Mouse (Mus musculus): ENCODE results near the gene Colgalt2. TPM values are rescaled to one million over a fixed set of nuclear protein-coding genes. Genes with fewer than 3 reads are reported as not detected.
A peak's percentile ranks its signal among the peaks of the same experiment; 100 is the strongest.

Gene Colgalt2
- polyA plus RNA-seq, 1 experiment from 2014 or later: 1.7 TPM

GRCm38 (mm10) chr1:152456266-152456665 lies 56.6 kb downstream of the Colgalt2 start:
- Histone ChIP-seq H3K9ac (ENCODE audit: low read length) (no peak overlapping the region), H3K9me3 (ENCODE audit: control insufficient read depth, low read length) (no peaks in the 10 kb centered on the region), H3K4me2 (ENCODE audit: low read length) (no peak overlapping the region), H3K4me3 (ENCODE audit: low read depth, low read length) (no peak overlapping the region), H3K27ac (ENCODE audit: low read depth) (no peak overlapping the region), H3K27me3 (replicated peaks; ENCODE audit: control insufficient read depth, insufficient read depth, low read length) (no peaks in the 10 kb centered on the region), H3K36me3 (ENCODE audit: control insufficient read depth, insufficient read depth, low read length) (no peaks in the 10 kb centered on the region), H3K4me1 (replicated peaks; ENCODE audit: control insufficient read depth, insufficient read depth, low read length) (no peaks in the 10 kb centered on the region)
- WGBS: 66% methylated on average over 3 of the region's 3 CpGs
- DNase-seq (ENCODE audit: low spot score) (no peak), ATAC-seq (replicated peaks; ENCODE audit: low FRiP score, low TSS enrichment, low read depth) (no peak)

GRCm38 (mm10) chr1:152457596-152457995 lies 58.0 kb downstream of the Colgalt2 start:
- H3K27ac ChIP-seq (ENCODE audit: low read depth): no peak overlapping the region
- no peak overlapping the region for H3K9ac ChIP-seq (ENCODE audit: low read length)
- ATAC-seq (replicated peaks; ENCODE audit: low FRiP score, low TSS enrichment, low read depth) (no peak), DNase-seq (ENCODE audit: low spot score) (no peak)
- no peaks in the 10 kb centered on the region for H3K36me3 ChIP-seq (ENCODE audit: control insufficient read depth, insufficient read depth, low read length)
- H3K4me1 ChIP-seq (replicated peaks; ENCODE audit: control insufficient read depth, insufficient read depth, low read length): 0 out of 2 replicates have a peak, but pooled peaks cover 7% of the 10 kb centered on the region
- WGBS: 28% methylated on average over 5 of the region's 5 CpGs
- no peak overlapping the region for H3K4me2 ChIP-seq (ENCODE audit: low read length)
- no peak overlapping the region for H3K4me3 ChIP-seq (ENCODE audit: low read depth, low read length)
- no peaks in the 10 kb centered on the region for H3K9me3 ChIP-seq (ENCODE audit: control insufficient read depth, low read length)
- no peaks in the 10 kb centered on the region for H3K27me3 ChIP-seq (replicated peaks; ENCODE audit: control insufficient read depth, insufficient read depth, low read length)

- Histone ChIP-seq H3K27me3 (replicated peaks; ENCODE audit: control insufficient read depth, insufficient read depth, low read length) (no peaks in the 10 kb centered on the region), H3K36me3 (ENCODE audit: control insufficient read depth, insufficient read depth, low read length) (no peaks in the 10 kb centered on the region), H3K4me1 (replicated peaks; ENCODE audit: control insufficient read depth, insufficient read depth, low read length) (0 out of 2 replicates have a peak, but pooled peaks cover 7% of the 10 kb centered on the region), H3K4me3 (ENCODE audit: low read depth, low read length) (no peak overlapping the region), H3K9ac (ENCODE audit: low read length) (no peak overlapping the region), H3K27ac (ENCODE audit: low read depth) (no peak overlapping the region), H3K4me2 (ENCODE audit: low read length) (no peak overlapping the region), H3K9me3 (ENCODE audit: control insufficient read depth, low read length) (no peaks in the 10 kb centered on the region)
- ATAC-seq (replicated peaks; ENCODE audit: low FRiP score, low TSS enrichment, low read depth): no peak
- no peak for DNase-seq (ENCODE audit: low spot score)
- 91% methylated on average over 7 of the region's 7 CpGs for WGBS
Measured at GRCm38 (mm10) chr1:152458996-152459395, 59.4 kb downstream of the Colgalt2 start.

- no peak overlapping the region for H3K4me2 ChIP-seq (ENCODE audit: low read length)
- H3K36me3 ChIP-seq (ENCODE audit: control insufficient read depth, insufficient read depth, low read length): no peaks in the 10 kb centered on the region
- WGBS: 77% methylated on average over 3 of the region's 3 CpGs
- H3K9me3 ChIP-seq (ENCODE audit: control insufficient read depth, low read length): no peaks in the 10 kb centered on the region
- DNase-seq (ENCODE audit: low spot score) (no peak), ATAC-seq (replicated peaks; ENCODE audit: low FRiP score, low TSS enrichment, low read depth) (no peak)
- no peak overlapping the region for H3K9ac ChIP-seq (ENCODE audit: low read length)
- 0 out of 2 replicates have a peak, but pooled peaks cover 7% of the 10 kb centered on the region for H3K4me1 ChIP-seq (replicated peaks; ENCODE audit: control insufficient read depth, insufficient read depth, low read length)
- no peak overlapping the region for H3K4me3 ChIP-seq (ENCODE audit: low read depth, low read length)
- no peak overlapping the region for H3K27ac ChIP-seq (ENCODE audit: low read depth)
- H3K27me3 ChIP-seq (replicated peaks; ENCODE audit: control insufficient read depth, insufficient read depth, low read length): no peaks in the 10 kb centered on the region
Measured at GRCm38 (mm10) chr1:152460931-152461330, 61.3 kb downstream of the Colgalt2 start.

- DNase-seq (ENCODE audit: low spot score) (no peak), ATAC-seq (replicated peaks; ENCODE audit: low FRiP score, low TSS enrichment, low read depth) (no peak)
- H3K27ac ChIP-seq (ENCODE audit: low read depth): 0 out of 2 replicates have a peak overlapping the region, but pooled peaks have one; percentile 57
Measured at GRCm38 (mm10) chr1:152461814-152462213, 62.2 kb downstream of the Colgalt2 start.

GRCm38 (mm10) chr1:152462348-152462747 lies 62.7 kb downstream of the Colgalt2 start:
- 0 out of 2 replicates have a peak, but pooled peaks cover 7% of the 10 kb centered on the region for H3K4me1 ChIP-seq (replicated peaks; ENCODE audit: control insufficient read depth, insufficient read depth, low read length)
- H3K27me3 ChIP-seq (replicated peaks; ENCODE audit: control insufficient read depth, insufficient read depth, low read length): no peaks in the 10 kb centered on the region
- peak overlapping the region; percentile 57; the same call in 1 of the 2 replicates for H3K27ac ChIP-seq (ENCODE audit: low read depth)
- ATAC-seq (replicated peaks; ENCODE audit: low FRiP score, low TSS enrichment, low read depth) (no peak), DNase-seq (ENCODE audit: low spot score) (no peak)
- H3K9ac ChIP-seq (ENCODE audit: low read length): no peak overlapping the region
- H3K4me3 ChIP-seq (ENCODE audit: low read depth, low read length): no peak overlapping the region
- WGBS: 78% methylated on average over 7 of the region's 7 CpGs
- no peak overlapping the region for H3K4me2 ChIP-seq (ENCODE audit: low read length)
- no peaks in the 10 kb centered on the region for H3K9me3 ChIP-seq (ENCODE audit: control insufficient read depth, low read length)
- H3K36me3 ChIP-seq (ENCODE audit: control insufficient read depth, insufficient read depth, low read length): no peaks in the 10 kb centered on the region

More at GRCm38 (mm10) chr1:152461814-152462213, 62.2 kb downstream of the Colgalt2 start:
- H3K9me3 ChIP-seq (ENCODE audit: control insufficient read depth, low read length): no peaks in the 10 kb centered on the region
- H3K9ac ChIP-seq (ENCODE audit: low read length): no peak overlapping the region
- H3K4me2 ChIP-seq (ENCODE audit: low read length): no peak overlapping the region
- H3K27me3 ChIP-seq (replicated peaks; ENCODE audit: control insufficient read depth, insufficient read depth, low read length): no peaks in the 10 kb centered on the region
- H3K36me3 ChIP-seq (ENCODE audit: control insufficient read depth, insufficient read depth, low read length): no peaks in the 10 kb centered on the region
- 29% methylated on average over 3 of the region's 3 CpGs for WGBS
- 0 out of 2 replicates have a peak, but pooled peaks cover 7% of the 10 kb centered on the region for H3K4me1 ChIP-seq (replicated peaks; ENCODE audit: control insufficient read depth, insufficient read depth, low read length)
- H3K4me3 ChIP-seq (ENCODE audit: low read depth, low read length): no peak overlapping the region

- no peaks in the 10 kb centered on the region for H3K36me3 ChIP-seq (ENCODE audit: control insufficient read depth, insufficient read depth, low read length)
- ATAC-seq (replicated peaks; ENCODE audit: low FRiP score, low TSS enrichment, low read depth) (no peak), DNase-seq (ENCODE audit: low spot score) (no peak)
- H3K27ac ChIP-seq (ENCODE audit: low read depth): no peak overlapping the region
- H3K4me2 ChIP-seq (ENCODE audit: low read length): no peak overlapping the region
- H3K9me3 ChIP-seq (ENCODE audit: control insufficient read depth, low read length): no peaks in the 10 kb centered on the region
- 0 out of 2 replicates have a peak, but pooled peaks cover 7% of the 10 kb centered on the region for H3K4me1 ChIP-seq (replicated peaks; ENCODE audit: control insufficient read depth, insufficient read depth, low read length)
- H3K4me3 ChIP-seq (ENCODE audit: low read depth, low read length): no peak overlapping the region
- no peaks in the 10 kb centered on the region for H3K27me3 ChIP-seq (replicated peaks; ENCODE audit: control insufficient read depth, insufficient read depth, low read length)
- WGBS: 15% methylated on average over 3 of the region's 3 CpGs
- no peak overlapping the region for H3K9ac ChIP-seq (ENCODE audit: low read length)
Measured at GRCm38 (mm10) chr1:152466280-152466679, 66.7 kb downstream of the Colgalt2 start.

GRCm38 (mm10) chr1:152468443-152468842 lies 68.8 kb downstream of the Colgalt2 start:
- ATAC-seq (replicated peaks; ENCODE audit: low FRiP score, low TSS enrichment, low read depth): no peak

GRCm38 (mm10) chr1:152476126-152476525 lies 76.5 kb downstream of the Colgalt2 start:
- Histone ChIP-seq H3K9me3 (ENCODE audit: control insufficient read depth, low read length) (no peaks in the 10 kb centered on the region), H3K27me3 (replicated peaks; ENCODE audit: control insufficient read depth, insufficient read depth, low read length) (no peaks in the 10 kb centered on the region), H3K4me3 (ENCODE audit: low read depth, low read length) (no peak overlapping the region), H3K4me1 (replicated peaks; ENCODE audit: control insufficient read depth, insufficient read depth, low read length) (no peaks in the 10 kb centered on the region), H3K4me2 (ENCODE audit: low read length) (no peak overlapping the region), H3K27ac (ENCODE audit: low read depth) (no peak overlapping the region), H3K36me3 (ENCODE audit: control insufficient read depth, insufficient read depth, low read length) (no peaks in the 10 kb centered on the region), H3K9ac (ENCODE audit: low read length) (no peak overlapping the region)
- no peak for DNase-seq (ENCODE audit: low spot score)
- ATAC-seq (replicated peaks; ENCODE audit: low FRiP score, low TSS enrichment, low read depth): no peak
- 82% methylated on average over 4 of the region's 4 CpGs for WGBS

More at GRCm38 (mm10) chr1:152468443-152468842, 68.8 kb downstream of the Colgalt2 start:
- Histone ChIP-seq H3K9ac (ENCODE audit: low read length) (no peak overlapping the region), H3K9me3 (ENCODE audit: control insufficient read depth, low read length) (no peaks in the 10 kb centered on the region), H3K27me3 (replicated peaks; ENCODE audit: control insufficient read depth, insufficient read depth, low read length) (no peaks in the 10 kb centered on the region), H3K36me3 (ENCODE audit: control insufficient read depth, insufficient read depth, low read length) (no peaks in the 10 kb centered on the region), H3K4me1 (replicated peaks; ENCODE audit: control insufficient read depth, insufficient read depth, low read length) (no peaks in the 10 kb centered on the region), H3K4me2 (ENCODE audit: low read length) (no peak overlapping the region), H3K4me3 (ENCODE audit: low read depth, low read length) (no peak overlapping the region), H3K27ac (ENCODE audit: low read depth) (no peak overlapping the region)
- no peak for DNase-seq (ENCODE audit: low spot score)
- WGBS: 84% methylated on average over 9 of the region's 9 CpGs
